ENCODE assay signal across 9 mouse cellular contexts in genomic region chr11:116851576-116852290, GRCm38 (mm10). TPM values are rescaled to one million over a fixed set of nuclear protein-coding genes. Genes with fewer than 3 reads are reported as not detected.
DNase-seq lines count a peak whose midpoint lies in the region; ATAC-seq and TF ChIP-seq lines count a peak whose summit lies in the region.
"Had no signal": no experiment of that assay in that cellular context is flagged by ENCODE, and none has a peak within 500 bp of the region (broad histone marks: within the 10 kb centered on the region; RNA-seq: fewer than 3 reads in every experiment).

No protein-coding gene starts in this region.

- H3ac ChIP-seq in myocyte (ENCODE audit: control insufficient read depth, insufficient read length), result peak overlapping the region; percentile 62

- H3K27me3 ChIP-seq in embryonic facial prominence, embryonic 11.5 days (ENCODE audit: control insufficient read depth, insufficient read depth, low read length), result no peaks in the 10 kb centered on the region
- H3K27me3 ChIP-seq in myocyte (ENCODE audit: control insufficient read depth, insufficient read depth, insufficient read length), result no peaks in the 10 kb centered on the region
- H3K27me3 ChIP-seq: Patski had no signal

- H3K9me3 ChIP-seq in embryonic facial prominence, embryonic 11.5 days (replicated peaks; ENCODE audit: control insufficient read depth, low read length), result no peaks in the 10 kb centered on the region

- peak overlapping the region; percentile 77 for H3K4me2 ChIP-seq in embryonic facial prominence, embryonic 11.5 days (ENCODE audit: low read depth, low read length)
- peak overlapping the region; percentile 92 for H3K4me2 ChIP-seq in myocyte (ENCODE audit: low read depth)

- H3K9ac ChIP-seq in embryonic facial prominence, embryonic 11.5 days (replicated peaks; ENCODE audit: low read length), result peak overlapping the region; percentile 99

- peak overlapping the region; percentile 99 for H3K4me3 ChIP-seq in embryonic facial prominence, embryonic 11.5 days (ENCODE audit: low read depth, low read length)
- H3K4me3 ChIP-seq in myocyte, result peak overlapping the region; percentile 97

- TF ChIP-seq POLR2A in myocyte (IDR thresholded peaks at IDR 0.05; ENCODE audit: insufficient read length, low read depth), result no peak

- peaks cover 3% of the 10 kb centered on the region for H3K36me3 ChIP-seq in embryonic facial prominence, embryonic 11.5 days (replicated peaks; ENCODE audit: control insufficient read depth, insufficient read depth, low read depth, low read length)
- peaks cover 39% of the 10 kb centered on the region for H3K36me3 ChIP-seq in myocyte (ENCODE audit: control insufficient read depth, insufficient read depth)

- DNase-seq in frontal cortex, postnatal 36 days (ENCODE audit: low spot score in 2 of 2), result peak; percentile 30 to 37
- DNase-seq in frontal cortex, postnatal 14 days (ENCODE audit: low spot score in 2 of 2), result no peak
- peak; percentile 21 for DNase-seq in 416B (ENCODE audit: low read depth)
- DNase-seq in embryonic facial prominence, embryonic 11.5 days (ENCODE audit: low spot score), result peak; percentile 18
- peak; percentile 79 for DNase-seq in kidney, adult 9 months
- no peak for DNase-seq in frontal cortex, postnatal 10 days (ENCODE audit: low spot score in 2 of 2)

- peaks cover 59% of the 10 kb centered on the region for H3K79me2 ChIP-seq in myocyte (ENCODE audit: control insufficient read depth, insufficient read depth)

- peak overlapping the region; percentile 97 for H3K27ac ChIP-seq in embryonic facial prominence, embryonic 11.5 days (replicated peaks; ENCODE audit: low read depth, low read length)

- WGBS in embryonic facial prominence, embryonic 11.5 days, result under 1% methylated on average over 27 of the region's 29 CpGs

- no peaks in the 10 kb centered on the region for H3K4me1 ChIP-seq in embryonic facial prominence, embryonic 11.5 days (ENCODE audit: control insufficient read depth, insufficient read depth, low read length)

- ATAC-seq in embryonic facial prominence, embryonic 11.5 days (replicated peaks; ENCODE audit: insufficient number of reproducible peaks, low FRiP score, low TSS enrichment, low read depth), result no peak; the same call in 1 of the 2 replicates
- ATAC-seq in inflammation-experienced regulatory T-cells, adult 6 months, result no peak

TF ChIP-seq in myocyte, 11 proteins besides CTCF, POLR2A, EP300 and RAD21:
- TF ChIP-seq CEBPB (IDR thresholded peaks at IDR 0.05; ENCODE audit: insufficient read depth, poor library complexity, severe bottlenecking) (no peak), TCF3 (IDR thresholded peaks at IDR 0.05; ENCODE audit: insufficient read length, low read depth) (no peak), REST (IDR thresholded peaks at IDR 0.05; ENCODE audit: insufficient read depth, insufficient read length) (no peak), POLR2AphosphoS2 (IDR thresholded peaks at IDR 0.05; ENCODE audit: insufficient read length, low read depth) (no peak), TCF12 (IDR thresholded peaks at IDR 0.05; ENCODE audit: insufficient read depth, poor library complexity, severe bottlenecking) (no peak), SRF (IDR thresholded peaks at IDR 0.05; ENCODE audit: control insufficient read depth, insufficient read length, low read depth) (no peak)

RNA-seq across cellular contexts. Expression of gene Mfsd11, which starts 0.5 kb away (rescaled TPM):
- polyA plus RNA-seq in embryonic facial prominence, embryonic 11.5 days (2014; fragmentation: Nextera tagmentation; extraction: Ambion mirVana), result 33.9 and 35.7 TPM in 2 replicates
- 40.0 TPM for polyA plus RNA-seq in myocyte (2012; fragmentation: generic; extraction: Trizol)
- polyA plus RNA-seq in inflammation-experienced regulatory T-cells, adult 6 months (2017; shearing (Covaris generic)), result 10 to 100 TPM; 18.7 to 31.0 (median 29.0) TPM

RNA-seq across cellular contexts. Expression of gene Srsf2, which starts 1.2 kb away (rescaled TPM):
- polyA plus RNA-seq in embryonic facial prominence, embryonic 11.5 days (2014; fragmentation: Nextera tagmentation; extraction: Ambion mirVana), result 1,064 and 1,163 TPM in 2 replicates
- polyA plus RNA-seq in myocyte (2012; fragmentation: generic; extraction: Trizol), result 145 TPM
- 100 to 1,000 TPM; 189 to 367 (median 325) TPM for polyA plus RNA-seq in inflammation-experienced regulatory T-cells, adult 6 months (2017; shearing (Covaris generic))

RNA-seq across cellular contexts. Expression of gene Jmjd6, which starts 8.5 kb away (rescaled TPM):
- polyA plus RNA-seq in embryonic facial prominence, embryonic 11.5 days (2014; fragmentation: Nextera tagmentation; extraction: Ambion mirVana), result 74.2 and 75.1 TPM in 2 replicates
- polyA plus RNA-seq in myocyte (2012; fragmentation: generic; extraction: Trizol), result 55.1 TPM
- 10 to 100 TPM; 49.7 to 58.8 (median 53.6) TPM for polyA plus RNA-seq in inflammation-experienced regulatory T-cells, adult 6 months (2017; shearing (Covaris generic))

RNA-seq across cellular contexts. Expression of gene Mettl23, which starts 8.7 kb away (rescaled TPM):
- 67.0 and 67.8 TPM in 2 replicates for polyA plus RNA-seq in embryonic facial prominence, embryonic 11.5 days (2014; fragmentation: Nextera tagmentation; extraction: Ambion mirVana)
- 34.0 TPM for polyA plus RNA-seq in myocyte (2012; fragmentation: generic; extraction: Trizol)
- 100 to 1,000 TPM; 121 to 151 (median 145) TPM for polyA plus RNA-seq in inflammation-experienced regulatory T-cells, adult 6 months (2017; shearing (Covaris generic))

RNA-seq across cellular contexts. Expression of gene Mxra7, which starts 23.9 kb away (rescaled TPM):
- 18.1 and 21.9 TPM in 2 replicates for polyA plus RNA-seq in embryonic facial prominence, embryonic 11.5 days (2014; fragmentation: Nextera tagmentation; extraction: Ambion mirVana)
- 126 TPM for polyA plus RNA-seq in myocyte (2012; fragmentation: generic; extraction: Trizol)
- not detected for polyA plus RNA-seq in inflammation-experienced regulatory T-cells, adult 6 months (2017; shearing (Covaris generic))

Comparison
In these comparisons a context has a peak if more than half of its experiments do, and no peak if none do; other contexts are left out.
1. DNase-seq: peak in frontal cortex, postnatal 36 days (2 of 2), 416B (single experiment), embryonic facial prominence, embryonic 11.5 days (single experiment) and kidney, adult 9 months (single experiment); none in frontal cortex, postnatal 14 days (0 of 2) and frontal cortex, postnatal 10 days (0 of 2).